Mouse (Mus musculus) hindbrain, embryonic 16.5 days (tissue): ENCODE data around the gene Tymp. TPM values are rescaled to one million over a fixed set of nuclear protein-coding genes. Genes with fewer than 3 reads are reported as not detected.

Source experiments
- ATAC-seq: fragments of 200-750 bp; cut with Nextera tagmentation; 2 replicates; pipeline ENCODE4 v1.8.0; 2017; ENCODE audit warnings: moderate TSS enrichment, moderate library complexity
- H3K27ac ChIP-seq: fragments of 300-500 bp; sonication (generic); 2 replicates; pipeline ENCODE4 v1.5.1; 2014; ENCODE audit warnings: low read depth, mild to moderate bottlenecking, control low read depth, low read length, moderate library complexity
- H3K27me3 ChIP-seq: fragments of 300-500 bp; sonication (generic); replicated peaks from 2 replicates; pipeline ENCODE4 v1.6.1; 2014; ENCODE audit warnings: low read length; ENCODE audit not compliant: control insufficient read depth, insufficient read depth
- H3K36me3 ChIP-seq: fragments of 300-500 bp; sonication (generic); 2 replicates; pipeline ENCODE4 v1.6.1; 2014; ENCODE audit warnings: mild to moderate bottlenecking, low read length, moderate library complexity, mixed read lengths; ENCODE audit not compliant: control insufficient read depth, insufficient read depth
- H3K4me1 ChIP-seq: fragments of 300-500 bp; sonication (generic); 2 replicates; pipeline ENCODE4 v1.6.1; 2014; ENCODE audit warnings: low read depth, low read length; ENCODE audit not compliant: control insufficient read depth, insufficient read depth
- H3K4me2 ChIP-seq: fragments of 300-500 bp; sonication (generic); 2 replicates; pipeline ENCODE4 v1.6.1; 2014; ENCODE audit warnings: mild to moderate bottlenecking, low read length, control low read depth, moderate library complexity
- H3K4me3 ChIP-seq: fragments of 300-500 bp; sonication (generic); 2 replicates; pipeline ENCODE4 v1.5.1; 2014; ENCODE audit warnings: mild to moderate bottlenecking, low read length, control low read depth, moderate library complexity
- H3K9ac ChIP-seq: fragments of 300-500 bp; sonication (generic); 2 replicates; pipeline ENCODE4 v1.6.1; 2014; ENCODE audit warnings: low read depth, mild to moderate bottlenecking, control low read depth, low read length, moderate library complexity
- H3K9me3 ChIP-seq: fragments of 300-500 bp; sonication (generic); 2 replicates; pipeline ENCODE4 v1.6.1; 2014; ENCODE audit warnings: mild to moderate bottlenecking, low read length, moderate library complexity; ENCODE audit not compliant: control insufficient read depth
- WGBS: fragments of 180-500 bp; shearing (Covaris S2); extraction: QIAGEN DNeasy Blood & Tissue Kit; methylation state at CpG from one replicate; pipeline ENCODE4 v1.1.7; 2014; 5-methylcytosine and 5-hydroxymethylcytosine counted together
- polyA plus RNA-seq: library from polyadenylated mRNA; unstranded; fragments of >200 nt; fragmentation: Nextera tagmentation; extraction: Ambion mirVana; gene quantifications from 2 replicates; pipeline ENCODE4 v1.2.1, GENCODE M21; 2015

The Tymp gene
- polyA plus RNA-seq, result 2.6 TPM in 2 replicates

GRCm38 (mm10) chr15:89376957-89377356, at the start of gene Tymp:
Gene Tymp (minus strand): TSS chr15:89377039.
- Histone ChIP-seq H3K9me3 (no peaks in the 10 kb centered on the region), H3K4me3 (no peak within 1 kb of the TSS), H3K4me1 (peaks cover 29% of the 10 kb centered on the region), H3K4me2 (no peak within 1 kb of the TSS), H3K9ac (no peak within 1 kb of the TSS), H3K36me3 (peaks cover 3% of the 10 kb centered on the region), H3K27ac (no peak within 1 kb of the TSS), H3K27me3 (peaks cover 30% of the 10 kb centered on the region)
- ATAC-seq, result no peak
- 22% methylated on average over 16 of the region's 16 CpGs for WGBS

- no peaks in the 10 kb centered on the region for H3K27me3 ChIP-seq
- no peak within 1 kb of the TSS for H3K4me3 ChIP-seq
- peaks cover 14% of the 10 kb centered on the region for H3K36me3 ChIP-seq
- peaks cover 11% of the 10 kb centered on the region for H3K4me1 ChIP-seq
- H3K4me2 ChIP-seq, result no peak within 1 kb of the TSS
- H3K27ac ChIP-seq, result no peak within 1 kb of the TSS
- no peak within 1 kb of the TSS; the same call in 1 of the 2 replicates for H3K9ac ChIP-seq
- no peak for ATAC-seq
- 40% methylated on average over 6 of the region's 6 CpGs for WGBS
- no peaks in the 10 kb centered on the region for H3K9me3 ChIP-seq
These were observed 48.9 kb upstream of the Tymp start, which contains the start of gene Cpt1b for GRCm38 (mm10) chr15:89425711-89426121. Gene Cpt1b (minus strand): TSS chr15:89425863.

- H3K36me3 ChIP-seq, result peaks cover 18% of the 10 kb centered on the region
- 83% methylated on average over 8 of the region's 8 CpGs for WGBS
These were observed 47.8 kb upstream of the Tymp start for GRCm38 (mm10) chr15:89424621-89425020.

DNA sequence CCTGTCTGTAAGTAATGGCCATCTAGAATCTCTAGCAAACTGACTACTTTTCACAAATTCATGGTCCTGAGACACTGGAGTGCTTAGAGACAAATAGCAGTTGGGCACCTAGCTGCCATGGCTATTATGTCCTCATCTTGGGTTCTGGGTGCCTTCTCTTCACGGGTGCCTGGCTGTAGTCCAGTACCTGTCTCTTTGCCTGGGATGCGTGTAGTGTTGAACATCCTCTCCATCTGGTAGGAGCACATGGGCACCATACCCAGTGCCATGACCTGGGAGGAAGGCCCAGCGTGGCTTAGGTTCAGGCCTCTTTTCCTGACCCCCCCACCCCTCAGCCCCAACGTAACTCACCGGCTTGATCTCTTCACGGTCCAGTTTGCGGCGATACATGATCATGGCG, 45.1 kb upstream of the Tymp start:
- H3K27me3 ChIP-seq, result no peaks in the 10 kb centered on the region
- no peak overlapping the region for H3K9ac ChIP-seq
- H3K4me2 ChIP-seq, result no peak overlapping the region
- H3K4me3 ChIP-seq, result no peak overlapping the region
- peaks cover 15% of the 10 kb centered on the region; the same call in 1 of the 2 replicates for H3K36me3 ChIP-seq
- WGBS, result 94% methylated on average over 9 of the region's 9 CpGs
- no peak overlapping the region for H3K27ac ChIP-seq
- no peaks in the 10 kb centered on the region for H3K9me3 ChIP-seq
- ATAC-seq, result no peak
- no peaks in the 10 kb centered on the region for H3K4me1 ChIP-seq

More at GRCm38 (mm10) chr15:89424621-89425020, 47.8 kb upstream of the Tymp start:
- H3K4me2 ChIP-seq, result no peak overlapping the region
- peaks cover 8% of the 10 kb centered on the region for H3K4me1 ChIP-seq
- no peak overlapping the region for H3K27ac ChIP-seq
- no peaks in the 10 kb centered on the region for H3K9me3 ChIP-seq
- H3K9ac ChIP-seq, result no peak overlapping the region
- no peaks in the 10 kb centered on the region for H3K27me3 ChIP-seq
- ATAC-seq, result no peak
- H3K4me3 ChIP-seq, result no peak overlapping the region

DNA sequence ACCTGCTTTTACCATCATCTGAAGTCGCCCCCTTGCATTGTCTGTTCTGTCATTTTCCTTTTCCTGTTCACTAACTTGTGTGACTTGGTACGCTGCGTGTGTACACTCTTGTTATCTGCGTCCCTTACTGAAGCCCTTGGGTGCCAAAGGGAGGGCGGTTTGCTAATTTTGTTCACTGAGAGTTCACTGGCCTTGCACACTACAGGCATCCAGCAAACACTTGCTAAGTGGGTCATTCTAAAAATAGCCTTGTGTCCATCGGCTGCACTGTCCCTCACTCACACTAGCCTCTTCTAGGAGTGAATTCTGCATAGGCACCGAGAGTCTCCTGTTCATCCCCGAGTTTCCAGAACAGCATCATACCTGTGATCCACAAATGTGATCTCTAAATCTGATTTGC, 38.4 kb upstream of the Tymp start:
- H3K36me3 ChIP-seq, result peaks cover 6% of the 10 kb centered on the region; the same call in 1 of the 2 replicates
- H3K4me3 ChIP-seq, result no peak overlapping the region
- no peaks in the 10 kb centered on the region for H3K4me1 ChIP-seq
- no peak overlapping the region for H3K9ac ChIP-seq
- no peaks in the 10 kb centered on the region for H3K9me3 ChIP-seq
- no peak overlapping the region for H3K27ac ChIP-seq
- no peak for ATAC-seq
- H3K27me3 ChIP-seq, result no peaks in the 10 kb centered on the region
- H3K4me2 ChIP-seq, result no peak overlapping the region
- 88% methylated on average over 8 of the region's 8 CpGs for WGBS

DNA sequence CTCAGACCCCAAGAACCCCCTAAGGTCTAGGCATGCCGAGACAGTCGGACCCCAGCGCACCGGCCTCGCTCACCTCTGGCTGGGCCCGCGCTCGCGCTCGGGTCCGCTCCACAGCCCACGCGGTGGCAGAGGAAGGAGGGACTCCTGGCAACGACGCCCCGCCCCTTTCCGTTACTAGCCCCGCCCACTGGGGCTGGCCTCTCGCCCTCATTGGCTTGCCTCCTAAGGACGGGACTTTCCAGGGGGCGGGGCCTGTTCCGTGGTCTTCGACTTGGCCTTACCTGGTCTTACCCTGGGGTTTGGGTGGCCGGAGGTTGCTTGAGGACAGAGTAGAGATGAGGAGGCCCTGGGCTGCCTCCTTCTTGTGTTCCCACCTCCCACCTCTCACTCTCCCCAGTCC, 33.3 kb upstream of the Tymp start, which contains the start of gene Syce3:
TSS of gene Syce3 (minus strand) at position 386 of the 400 bp plus-strand sequence.
- ATAC-seq, result no peak
- Histone ChIP-seq H3K4me1 (no peaks in the 10 kb centered on the region), H3K9me3 (peaks cover 8% of the 10 kb centered on the region), H3K4me2 (no peak within 1 kb of the TSS), H3K9ac (no peak within 1 kb of the TSS), H3K27ac (no peak within 1 kb of the TSS), H3K27me3 (no peaks in the 10 kb centered on the region), H3K4me3 (no peak within 1 kb of the TSS), H3K36me3 (no peaks in the 10 kb centered on the region)
- WGBS, result 85% methylated on average over 12 of the region's 24 CpGs

GRCm38 (mm10) chr15:89406691-89407090, 29.9 kb upstream of the Tymp start:
- Histone ChIP-seq H3K9me3 (peaks cover 8% of the 10 kb centered on the region), H3K4me2 (no peak overlapping the region), H3K4me3 (no peak overlapping the region), H3K36me3 (no peaks in the 10 kb centered on the region), H3K27me3 (no peaks in the 10 kb centered on the region), H3K27ac (no peak overlapping the region), H3K9ac (no peak overlapping the region), H3K4me1 (no peaks in the 10 kb centered on the region)
- ATAC-seq, result no peak

GRCm38 (mm10) chr15:89404831-89405623, 28.2 kb upstream of the Tymp start:
- WGBS, result 84% methylated on average over 10 of the region's 10 CpGs
- ATAC-seq, result no peak
- Histone ChIP-seq H3K4me3 (no peak overlapping the region), H3K9ac (no peak overlapping the region), H3K9me3 (peaks cover 8% of the 10 kb centered on the region), H3K4me2 (no peak overlapping the region), H3K27ac (no peak overlapping the region), H3K4me1 (no peaks in the 10 kb centered on the region), H3K36me3 (no peaks in the 10 kb centered on the region), H3K27me3 (no peaks in the 10 kb centered on the region)

GRCm38 (mm10) chr15:89402471-89402870, 25.6 kb upstream of the Tymp start:
- no peaks in the 10 kb centered on the region for H3K27me3 ChIP-seq
- WGBS, result 89% methylated on average over 1 of the region's 1 CpGs
- ATAC-seq, result no peak
- H3K9me3 ChIP-seq, result peaks cover 3% of the 10 kb centered on the region; the same call in 1 of the 2 replicates
- no peak overlapping the region for H3K4me3 ChIP-seq
- H3K27ac ChIP-seq, result no peak overlapping the region
- H3K4me1 ChIP-seq, result no peaks in the 10 kb centered on the region
- H3K36me3 ChIP-seq, result no peaks in the 10 kb centered on the region
- no peak overlapping the region for H3K9ac ChIP-seq
- H3K4me2 ChIP-seq, result no peak overlapping the region
